Mouse (Mus musculus) bone marrow, adult 2 months (tissue): ENCODE data around the gene Gskip. TPM values are rescaled to one million over a fixed set of nuclear protein-coding genes. Genes with fewer than 3 reads are reported as not detected.

Experiments used
- H3K27ac ChIP-seq: fragments of 200-500 bp; 2 replicates; pipeline ENCODE4 v1.5.1; 2012; ENCODE audit warnings: low read depth, mild to moderate bottlenecking, control low read depth, inconsistent platforms, low read length; ENCODE audit not compliant: control insufficient read depth, poor library complexity, insufficient read depth
- H3K4me1 ChIP-seq: fragments of 200-500 bp; 2 replicates; pipeline ENCODE4 v1.6.1; 2011; ENCODE audit warnings: low read length; ENCODE audit not compliant: control insufficient read depth, insufficient read depth
- H3K4me3 ChIP-seq: fragments of 200-500 bp; replicated peaks from 2 replicates; pipeline ENCODE3; 2011; ENCODE audit warnings: mild to moderate bottlenecking, low read depth, low read length, control low read depth; ENCODE audit not compliant: control insufficient read depth
- CTCF ChIP-seq: fragments of 200-500 bp; IDR thresholded peaks from 2 replicates; pipeline ENCODE4 v1.5.1; 2011; ENCODE audit warnings: low read length, control low read depth; ENCODE audit not compliant: control insufficient read depth, insufficient read depth
- POLR2A ChIP-seq: fragments of 200-500 bp; IDR thresholded peaks from 2 replicates; pipeline ENCODE4 v1.6.1; 2011; ENCODE audit warnings: low read depth, mild to moderate bottlenecking, control low read depth, low read length, borderline replicate concordance; ENCODE audit not compliant: control insufficient read depth
- WGBS: fragments of 180-500 bp; shearing (Covaris S2); methylation state at CpG from one replicate; pipeline ENCODE4 v1.1.7; 2018; 5-methylcytosine and 5-hydroxymethylcytosine counted together
- polyA plus RNA-seq: library from polyadenylated mRNA; stranded (reverse); fragments of >200 nt; gene quantifications from 2 replicates; pipeline ENCODE4 v1.2.4, GENCODE M21; 2011; ENCODE audit warnings: low replicate concordance; ENCODE audit not compliant: missing spikeins, insufficient read depth, insufficient read length

The Gskip gene
- polyA plus RNA-seq, 1 experiment = 7.9 TPM

DNA sequence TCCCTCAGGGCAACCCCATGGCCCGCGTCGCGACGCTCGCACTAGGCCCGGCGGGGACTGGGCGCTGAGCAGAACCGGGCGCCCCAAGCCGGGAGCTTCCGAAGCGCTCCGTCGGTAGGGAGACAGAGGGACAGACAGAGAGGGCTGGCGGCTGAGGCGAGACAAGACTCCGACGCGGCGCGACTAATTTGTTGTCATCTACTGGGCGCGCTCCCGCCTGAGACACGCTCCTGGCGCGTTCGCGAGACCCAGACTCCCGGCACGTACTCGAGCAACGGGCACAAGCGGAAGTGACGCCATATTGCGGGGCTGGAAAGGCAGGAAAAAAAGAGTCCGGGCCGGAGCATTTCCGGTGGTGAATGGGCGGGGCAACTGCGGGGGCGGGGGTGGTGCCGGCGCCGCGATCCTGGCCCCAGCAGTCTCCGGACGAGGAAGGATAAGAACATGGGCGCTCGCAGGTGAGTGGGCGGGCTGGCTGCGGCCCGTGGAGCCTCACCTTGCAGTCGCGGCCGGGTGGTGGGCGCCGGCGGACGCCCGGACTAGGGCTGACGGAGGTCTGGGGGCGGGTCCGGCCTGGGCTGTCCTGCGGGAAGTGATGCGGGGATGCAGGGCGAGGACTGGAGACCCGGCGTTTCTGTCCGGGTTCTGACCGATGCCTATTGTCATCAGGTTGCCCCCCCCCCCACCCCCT, 517 bp downstream of the Gskip start, which contains the start of gene Atg2b:
Gene Atg2b, minus strand, starts transcription at position 211 of the 691 bp plus-strand sequence.
- WGBS = under 1% methylated on average over 73 of the region's 73 CpGs
- Histone ChIP-seq H3K4me1 (no peaks in the 10 kb centered on the region; the same call in 1 of the 2 replicates), H3K4me3 (peak within 1 kb of the TSS; percentile 94), H3K27ac (peak within 1 kb of the TSS; percentile 93)
- TF ChIP-seq POLR2A (peak; percentile 72; the same call in 1 of the 2 replicates), CTCF (no peak)

DNA sequence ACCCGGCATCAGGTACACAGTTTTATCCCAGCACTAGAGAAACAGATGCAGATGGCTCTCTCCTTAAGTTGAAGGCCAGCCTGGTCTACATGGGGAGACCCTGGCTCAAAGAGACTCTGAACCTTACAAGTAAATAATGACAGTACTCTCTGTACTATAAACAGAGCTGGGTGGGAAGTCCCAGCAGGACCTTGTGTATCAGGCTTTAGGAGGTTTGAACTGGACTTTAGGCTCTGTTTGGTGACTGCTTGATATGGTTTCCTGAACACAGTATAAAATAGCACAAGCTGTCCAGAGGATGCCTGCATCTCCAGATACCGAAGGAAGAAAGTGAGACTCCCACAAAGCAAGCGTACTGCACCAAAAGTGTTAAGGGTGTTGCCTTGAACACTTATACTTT, 2.2 kb downstream of the Gskip start:
- Histone ChIP-seq H3K27ac (no peak overlapping the region), H3K4me3 (no peak overlapping the region), H3K4me1 (no peaks in the 10 kb centered on the region; the same call in 1 of the 2 replicates)
- WGBS = 85% methylated on average over 3 of the region's 3 CpGs
- no peak for TF ChIP-seq POLR2A
- TF ChIP-seq CTCF = no peak

DNA sequence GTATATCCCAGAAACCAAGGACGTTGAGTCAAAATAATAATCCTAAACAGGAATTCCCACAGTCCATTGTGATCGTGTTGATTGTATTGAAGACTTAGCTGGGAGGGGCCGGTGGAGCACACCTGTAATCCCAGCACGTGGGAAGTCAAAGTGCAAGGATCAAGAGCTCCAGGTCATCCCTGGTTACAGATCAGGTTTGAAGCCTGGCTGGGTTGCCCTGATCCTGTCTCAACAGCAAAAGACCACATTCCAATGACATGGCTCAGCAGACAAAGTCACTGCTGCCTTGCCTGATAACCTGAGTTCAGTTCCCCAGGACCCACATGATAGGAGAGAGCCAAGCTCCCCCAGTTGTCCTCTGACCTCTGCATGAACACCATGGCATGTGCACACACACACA, 2.8 kb downstream of the Gskip start:
- no peaks in the 10 kb centered on the region; the same call in 1 of the 2 replicates for H3K4me1 ChIP-seq
- TF ChIP-seq CTCF (no peak), POLR2A (no peak)
- no peak overlapping the region for H3K4me3 ChIP-seq
- no peak overlapping the region for H3K27ac ChIP-seq
- 88% methylated on average over 4 of the region's 4 CpGs for WGBS

DNA sequence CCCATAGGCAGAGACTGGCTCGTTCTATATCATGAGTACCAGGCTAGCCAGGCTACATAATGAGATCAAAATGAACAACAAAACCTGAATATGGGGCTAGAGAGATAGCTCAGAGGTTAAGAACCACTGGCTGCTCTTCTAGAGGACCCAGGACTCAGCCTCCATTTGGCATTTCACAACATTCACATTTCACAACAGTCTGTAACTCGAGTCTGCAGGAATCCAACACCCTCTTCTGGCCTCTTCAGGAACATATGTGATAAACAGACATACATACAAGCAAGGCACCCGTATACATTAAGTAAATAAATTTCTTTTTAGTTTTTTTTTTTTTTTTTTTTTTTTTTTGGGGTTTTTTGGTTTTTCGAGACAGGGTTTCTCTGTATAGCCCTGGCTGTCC, 3.9 kb downstream of the Gskip start:
- Histone ChIP-seq H3K4me1 (no peaks in the 10 kb centered on the region; the same call in 1 of the 2 replicates), H3K4me3 (no peak overlapping the region), H3K27ac (no peak overlapping the region)
- no peak for TF ChIP-seq CTCF
- TF ChIP-seq POLR2A = no peak
- WGBS = 56% methylated on average over 4 of the region's 4 CpGs

DNA sequence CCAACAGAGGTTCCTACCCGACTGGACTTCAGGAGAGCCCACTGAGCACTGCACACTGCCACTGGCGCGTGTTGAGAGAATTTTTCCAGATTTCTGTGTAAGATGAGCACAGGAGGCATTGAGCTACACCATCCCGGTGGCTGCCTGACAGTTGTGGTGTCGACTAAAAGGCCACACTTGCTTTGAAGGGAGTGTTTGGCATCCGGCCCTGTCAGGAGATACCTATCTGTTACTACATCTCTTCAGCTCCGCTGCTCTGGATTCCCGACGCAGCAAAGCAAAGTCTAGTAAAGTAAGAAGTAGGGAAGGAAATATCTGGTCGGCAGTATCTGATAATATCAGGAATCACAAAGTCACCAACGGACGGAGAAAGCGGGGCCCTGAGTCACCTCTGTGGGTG, 4.8 kb downstream of the Gskip start:
- no peak overlapping the region for H3K27ac ChIP-seq
- 74% methylated on average over 13 of the region's 13 CpGs for WGBS
- H3K4me3 ChIP-seq = no peak overlapping the region
- TF ChIP-seq CTCF (no peak), POLR2A (no peak)
- no peaks in the 10 kb centered on the region; the same call in 1 of the 2 replicates for H3K4me1 ChIP-seq

DNA sequence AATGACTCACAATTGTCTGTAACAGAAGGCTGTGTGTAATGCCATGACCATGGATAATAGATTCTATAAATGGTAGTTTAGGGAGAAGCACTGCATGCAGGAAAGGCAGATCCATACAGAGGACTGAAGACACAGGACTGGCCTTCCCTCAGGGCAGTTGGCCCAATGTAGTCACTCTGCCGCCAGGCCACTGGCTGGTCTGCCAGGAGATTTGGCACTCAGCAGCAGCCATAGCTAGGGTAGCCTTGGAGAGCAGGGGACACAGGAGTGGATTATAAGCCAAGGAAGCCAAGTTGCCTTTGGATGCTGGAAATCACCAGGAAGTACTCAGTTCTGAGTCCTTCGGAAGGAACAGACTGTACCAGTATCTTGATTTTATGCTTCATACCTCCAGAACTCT, 9.4 kb downstream of the Gskip start:
- H3K4me1 ChIP-seq = no peaks in the 10 kb centered on the region
- TF ChIP-seq CTCF (no peak), POLR2A (no peak)
- 92% methylated on average over 2 of the region's 2 CpGs for WGBS

DNA sequence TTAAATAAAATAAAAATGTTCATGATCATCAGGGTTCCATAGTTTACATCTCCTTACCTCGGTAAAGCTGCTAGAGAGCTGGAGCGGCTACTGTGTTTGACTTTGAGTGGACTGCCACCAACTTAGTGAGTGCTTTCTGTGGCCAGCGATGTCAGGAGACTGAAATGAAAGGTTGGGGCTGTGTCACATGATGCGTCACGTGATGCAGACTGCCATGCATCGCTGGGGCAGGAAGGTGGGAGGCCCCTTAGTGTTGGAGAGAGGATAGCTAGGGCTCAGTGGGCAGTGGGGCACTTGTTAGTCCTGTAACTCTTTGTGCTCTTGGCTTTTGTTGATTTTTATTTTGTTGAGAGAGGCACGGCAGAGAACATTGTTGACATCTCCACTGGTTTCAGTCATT, 11.2 kb downstream of the Gskip start:
- WGBS = 82% methylated on average over 7 of the region's 7 CpGs
- Histone ChIP-seq H3K27ac (no peak overlapping the region; the same call in 1 of the 2 replicates), H3K4me3 (no peak overlapping the region), H3K4me1 (no peaks in the 10 kb centered on the region)
- TF ChIP-seq CTCF (no peak), POLR2A (no peak)

More for the DNA sequence above, 9.4 kb downstream of the Gskip start:
- H3K4me3 ChIP-seq = no peak overlapping the region
- no peak overlapping the region for H3K27ac ChIP-seq

DNA sequence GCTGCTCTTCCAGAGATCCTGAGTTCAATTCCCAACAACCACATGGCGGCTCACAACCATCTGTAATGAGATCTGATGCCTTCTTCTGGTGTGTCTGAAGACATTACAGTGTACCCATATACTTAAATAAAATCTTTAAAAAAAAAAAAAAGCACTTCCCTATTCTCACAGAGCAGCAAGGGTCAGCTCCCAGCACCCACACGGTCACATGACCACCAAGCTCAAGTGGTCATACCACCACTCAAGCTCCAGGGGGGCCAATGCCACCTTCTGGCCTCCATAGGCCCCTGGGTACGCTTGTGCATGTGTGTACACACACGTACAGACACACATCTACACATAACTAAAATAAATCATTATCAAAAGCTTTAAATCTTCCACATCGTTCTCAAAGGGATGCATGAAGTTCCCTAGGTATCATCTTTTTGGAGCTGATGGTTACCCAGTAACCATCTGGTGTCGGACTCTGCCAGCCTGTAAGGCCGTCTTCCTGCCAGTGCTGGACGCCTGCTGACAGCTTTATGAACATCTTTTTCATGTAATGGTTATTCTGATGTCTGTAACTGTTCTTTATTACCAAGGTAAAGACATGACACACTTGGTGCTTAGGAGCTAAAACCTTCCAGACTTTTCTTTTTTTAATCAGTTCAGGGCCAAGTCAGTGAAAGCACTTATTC, 12.6 kb downstream of the Gskip start:
- no peak overlapping the region for H3K4me3 ChIP-seq
- no peak for TF ChIP-seq POLR2A
- no peak for TF ChIP-seq CTCF
- whole genome bisulfite sequencing = 83% methylated on average over 8 of the region's 8 CpGs

More for the DNA sequence above, 12.6 kb downstream of the Gskip start:
- H3K4me1 ChIP-seq = no peaks in the 10 kb centered on the region
- no peak overlapping the region for H3K27ac ChIP-seq
